Mouse (Mus musculus): ENCODE results near the gene Pou3f4.
"Not testable (repeated sequence)": the region's sequence is repeated elsewhere in the genome, so short reads cannot be mapped to it uniquely, and the experiment has no call there.

Gene Pou3f4

DNA sequence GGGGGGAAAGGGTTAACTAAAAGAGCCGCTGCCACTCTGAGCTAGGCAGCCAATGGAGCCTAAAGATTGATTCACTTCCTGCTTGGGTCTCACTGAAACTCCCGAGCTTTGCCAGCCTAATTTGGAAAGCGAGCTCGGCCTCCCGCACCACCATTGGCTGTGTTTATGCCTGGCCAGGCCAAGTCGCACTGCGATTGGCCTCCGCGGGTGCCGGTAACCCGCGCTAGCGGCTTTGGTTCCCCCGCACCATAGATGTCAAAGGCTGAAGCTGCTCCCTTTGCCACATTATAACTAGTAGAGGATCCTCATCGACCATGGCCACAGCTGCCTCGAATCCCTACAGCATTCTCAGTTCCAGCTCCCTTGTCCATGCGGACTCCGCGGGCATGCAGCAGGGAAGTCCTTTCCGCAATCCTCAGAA, at the start of gene Pou3f4:
Pou3f4 (plus strand) TSS at position 130 of the 421 bp plus-strand sequence.
- peak; percentile 83 for ATAC-seq (ENCODE audit: insufficient number of reproducible peaks, low FRiP score, low TSS enrichment)

DNA sequence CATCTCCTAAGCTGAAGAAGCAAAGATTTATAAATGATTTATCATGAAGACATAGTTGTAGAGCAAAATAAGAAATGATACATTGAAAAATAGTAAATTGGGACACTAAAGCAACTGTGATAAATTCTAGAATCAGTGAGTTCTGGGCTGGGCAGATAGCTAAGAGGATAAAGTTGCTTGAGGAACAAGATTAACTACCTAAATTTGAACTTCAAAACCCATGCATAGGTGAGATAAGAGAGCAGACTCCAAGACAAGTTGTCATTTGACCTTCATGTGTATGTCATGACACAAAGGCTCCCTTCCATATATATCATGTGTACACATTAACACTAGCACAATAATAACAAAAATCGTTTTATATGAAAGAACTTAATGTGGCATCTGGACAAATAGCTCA, 48.1 kb upstream of the Pou3f4 start:
- ATAC-seq (ENCODE audit: insufficient number of reproducible peaks, low FRiP score, low TSS enrichment), result no peak

GRCm38 (mm10) chrX:110774807-110775206, 39.3 kb upstream of the Pou3f4 start:
- not testable (repeated sequence) for ATAC-seq (ENCODE audit: insufficient number of reproducible peaks, low FRiP score, low TSS enrichment)

DNA sequence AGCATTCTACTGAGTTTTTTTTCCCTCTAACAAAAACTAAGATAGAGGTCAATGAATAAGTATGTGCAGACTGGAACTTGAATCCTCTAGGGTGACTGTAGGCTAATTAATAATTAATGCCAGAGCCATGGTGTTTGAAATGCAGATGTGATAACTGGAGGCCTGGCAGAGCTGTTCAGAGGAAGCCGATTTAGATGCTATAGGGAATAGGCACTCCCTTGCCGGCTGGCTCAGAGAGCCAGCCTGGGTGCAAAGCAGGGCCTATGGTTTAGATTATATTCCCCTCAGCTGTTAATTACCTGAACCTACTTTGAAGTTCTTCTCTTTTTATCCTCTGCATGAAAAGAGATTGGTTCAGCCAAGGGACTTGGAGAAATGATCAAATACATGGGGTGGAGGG, 11.6 kb upstream of the Pou3f4 start:
- ATAC-seq (ENCODE audit: insufficient number of reproducible peaks, low FRiP score, low TSS enrichment), result no peak

DNA sequence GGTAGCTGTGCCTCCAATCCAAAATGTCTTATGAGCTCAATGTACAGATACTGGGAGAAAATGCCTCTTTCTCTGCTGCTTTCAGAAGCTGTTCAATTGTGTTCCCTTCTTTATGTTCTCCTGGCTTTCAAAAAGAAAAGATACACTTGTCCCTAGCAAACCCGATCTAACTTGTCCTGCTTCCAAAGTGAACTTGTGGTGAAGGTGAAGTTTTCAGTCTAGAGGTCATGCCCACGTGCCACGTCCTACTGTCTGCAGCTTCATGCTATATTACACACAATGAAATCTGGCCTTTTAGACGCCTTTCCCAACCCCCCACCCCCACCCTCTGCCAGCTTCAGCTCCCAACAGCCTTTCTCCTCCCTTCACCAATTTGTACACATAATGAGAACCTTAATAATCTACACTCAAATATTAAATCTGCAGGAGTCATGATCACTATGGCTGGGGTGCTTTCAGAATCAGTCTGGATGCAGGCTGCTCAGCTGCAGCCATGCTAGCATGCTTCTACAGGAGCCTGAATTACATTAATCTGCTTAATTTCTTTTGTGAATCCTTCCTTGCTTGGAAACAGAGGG, 4.0 kb upstream of the Pou3f4 start:
- no peak for ATAC-seq (ENCODE audit: insufficient number of reproducible peaks, low FRiP score, low TSS enrichment)

DNA sequence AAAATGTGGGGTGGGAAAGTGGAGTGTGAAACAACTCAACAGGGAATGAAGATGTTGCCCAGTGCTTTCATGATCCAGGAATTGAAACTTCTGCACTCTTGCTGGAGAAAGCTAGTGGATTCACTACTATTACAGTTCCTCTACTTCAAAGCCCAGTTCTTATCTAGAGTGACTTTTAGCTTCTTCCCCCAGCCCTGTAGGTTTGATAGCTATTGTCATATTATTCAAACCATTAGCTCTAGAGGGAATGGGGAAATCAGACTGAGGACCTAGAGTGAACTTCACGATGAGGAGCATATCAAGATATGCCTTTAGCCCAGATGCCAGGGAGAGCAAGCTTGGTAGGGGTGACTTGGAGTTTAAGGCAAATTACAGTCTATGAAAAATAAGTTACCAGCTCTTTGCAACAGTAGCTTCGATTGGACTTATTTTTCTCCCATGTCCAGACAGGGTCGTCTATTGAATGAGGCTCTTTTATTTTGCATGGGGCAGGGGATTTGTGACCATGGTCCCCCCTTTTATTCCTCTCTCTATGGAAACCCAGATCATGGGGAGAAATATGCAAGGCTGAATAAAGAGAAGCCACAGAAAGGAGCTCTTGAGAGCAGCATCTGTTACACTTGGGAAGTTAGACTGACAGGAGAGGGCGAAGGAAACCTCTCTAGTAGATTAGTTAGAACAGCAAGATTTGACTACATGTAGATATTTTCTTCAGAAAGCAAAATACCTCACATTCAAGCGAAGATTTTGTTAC, 3.1 kb upstream of the Pou3f4 start:
- ATAC-seq (ENCODE audit: insufficient number of reproducible peaks, low FRiP score, low TSS enrichment), result no peak

DNA sequence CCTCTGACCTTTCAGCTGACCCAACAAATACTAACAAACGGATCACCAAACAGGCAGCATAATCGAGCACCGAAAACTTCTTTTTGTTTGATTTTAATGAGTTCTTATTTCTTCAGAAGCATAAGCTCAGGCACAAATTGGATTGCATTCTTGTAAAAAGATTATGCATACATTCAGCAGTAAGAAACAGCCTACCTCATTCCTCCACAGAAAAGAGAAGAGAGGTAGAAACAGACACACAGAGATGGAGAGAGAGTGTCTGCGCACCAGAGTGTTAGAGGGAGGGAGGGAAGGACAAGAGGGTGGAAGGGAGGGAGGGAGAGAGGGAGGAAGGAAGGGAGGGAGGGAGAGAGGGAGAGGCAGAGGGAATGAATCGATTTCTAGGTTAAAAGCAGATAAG, 2.0 kb upstream of the Pou3f4 start:
- no peak for ATAC-seq (ENCODE audit: insufficient number of reproducible peaks, low FRiP score, low TSS enrichment)

GRCm38 (mm10) chrX:110813401-110813800, 679 bp upstream of the Pou3f4 start:
- no peak for ATAC-seq (ENCODE audit: insufficient number of reproducible peaks, low FRiP score, low TSS enrichment)

- no peak for ATAC-seq (ENCODE audit: insufficient number of reproducible peaks, low FRiP score, low TSS enrichment)
Measured at GRCm38 (mm10) chrX:110814592-110815548, 790 bp downstream of the Pou3f4 start.

GRCm38 (mm10) chrX:110815549-110815930, 1.5 kb downstream of the Pou3f4 start:
- ATAC-seq (ENCODE audit: insufficient number of reproducible peaks, low FRiP score, low TSS enrichment), result no peak

GRCm38 (mm10) chrX:110816609-110817008, 2.5 kb downstream of the Pou3f4 start:
- no peak for ATAC-seq (ENCODE audit: insufficient number of reproducible peaks, low FRiP score, low TSS enrichment)

DNA sequence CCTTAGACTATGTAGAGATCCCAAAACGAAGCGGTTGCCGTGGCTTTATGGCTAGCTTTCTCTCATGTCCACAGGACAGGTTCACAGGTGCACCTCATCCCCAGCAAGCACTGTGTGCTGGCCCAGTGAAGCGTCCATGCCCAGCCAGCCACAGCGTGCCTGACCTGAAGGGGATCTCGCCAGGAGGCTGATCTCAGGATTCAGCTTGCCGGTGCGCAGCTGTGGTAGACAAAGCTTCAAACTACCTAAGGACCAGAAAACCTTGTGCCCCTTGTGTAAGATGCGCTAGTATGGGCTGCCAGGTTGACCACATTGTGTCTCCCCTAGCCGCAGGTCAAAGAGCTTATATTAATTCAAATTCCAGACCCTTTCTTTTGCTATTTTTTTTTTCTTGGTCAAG, 3.1 kb downstream of the Pou3f4 start:
- no peak for ATAC-seq (ENCODE audit: insufficient number of reproducible peaks, low FRiP score, low TSS enrichment)

GRCm38 (mm10) chrX:110837450-110837849, 23.4 kb downstream of the Pou3f4 start:
- ATAC-seq (ENCODE audit: insufficient number of reproducible peaks, low FRiP score, low TSS enrichment), result no peak

- ATAC-seq (ENCODE audit: insufficient number of reproducible peaks, low FRiP score, low TSS enrichment), result no peak
Measured at GRCm38 (mm10) chrX:110851300-110851699, 37.2 kb downstream of the Pou3f4 start.
